Mouse (Mus musculus): ENCODE measurements at regions not wholly inside any gene's neighbourhood (a gene's known extent, or its start where the extent isn't known, plus 50 kb on each side); places are given as distances from the start of the nearest gene placed in this dataset.

DNA sequence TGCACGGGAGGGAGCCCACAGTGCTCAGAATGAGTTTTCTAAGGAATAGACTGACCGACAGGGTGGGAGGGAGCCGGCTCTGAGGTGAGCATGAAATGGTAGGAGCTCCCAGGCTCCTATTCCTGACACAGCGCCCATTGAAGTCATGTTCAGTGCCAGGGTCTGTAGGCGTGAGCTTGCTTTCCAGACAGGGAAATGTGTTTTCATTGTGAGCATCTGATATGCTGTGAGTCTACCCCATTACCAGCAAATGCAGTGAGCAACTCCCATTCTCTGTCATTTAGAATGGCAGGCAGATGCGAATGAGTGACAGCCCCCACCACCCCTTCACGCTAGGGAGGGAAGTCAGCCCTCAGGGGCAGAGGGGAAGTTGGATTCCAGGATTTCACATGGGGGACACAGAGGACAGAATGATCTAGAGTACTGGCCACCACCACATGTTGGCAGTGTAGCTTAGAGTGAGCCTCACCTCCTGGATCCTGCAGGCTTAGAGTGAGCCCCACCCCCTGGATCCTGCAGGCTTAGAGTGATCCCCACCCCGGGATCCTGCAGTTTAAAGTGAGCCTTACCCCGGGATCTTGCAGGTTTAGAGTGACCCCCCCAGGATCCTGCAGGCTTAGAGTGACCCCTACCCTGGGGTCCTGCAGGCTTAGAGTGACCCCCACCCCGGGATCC lies 283.2 kb upstream of the Eef2kmt start:
- no peak for DNase-seq (ENCODE audit: low spot score in 2 of 2)

GRCm38 (mm10) chr16:5537286-5538204 lies 281.8 kb upstream of the Eef2kmt start:
- DNase-seq (ENCODE audit: low spot score in 2 of 2) = no peak

DNA sequence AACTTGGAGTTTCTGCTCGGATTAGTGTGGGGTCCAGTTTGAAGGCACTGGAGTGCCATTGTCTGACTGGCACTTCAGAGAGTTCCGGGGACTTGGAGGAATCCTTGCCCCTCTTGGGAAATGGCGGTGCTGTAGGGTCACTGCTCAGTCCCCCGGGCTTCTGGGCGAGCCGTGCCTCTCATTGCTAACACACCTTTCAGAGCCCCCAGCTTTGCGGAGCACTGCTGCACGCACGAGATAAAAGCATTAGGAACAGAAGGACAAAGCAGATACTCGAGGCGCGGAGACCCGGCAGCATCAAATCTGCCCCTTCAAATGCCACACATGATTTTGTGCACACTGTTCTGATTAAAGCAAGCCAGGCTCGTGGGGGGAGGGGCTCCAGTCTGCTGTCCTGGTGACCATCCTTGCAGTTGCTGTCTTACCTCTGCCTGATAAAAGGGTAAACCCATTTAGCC lies 280.8 kb upstream of the Eef2kmt start:
- no peak for DNase-seq (ENCODE audit: low spot score in 2 of 2)

GRCm38 (mm10) chr16:5535414-5535813 lies 279.6 kb upstream of the Eef2kmt start:
- DNase-seq (ENCODE audit: low spot score in 2 of 2) = no peak

- no peak for DNase-seq (ENCODE audit: low spot score in 2 of 2)
These were observed 279.1 kb upstream of the Eef2kmt start for GRCm38 (mm10) chr16:5534862-5535261.

- DNase-seq (ENCODE audit: low spot score in 2 of 2) = no peak
These were observed 278.6 kb upstream of the Eef2kmt start for GRCm38 (mm10) chr16:5534385-5534784.

- no peak for DNase-seq (ENCODE audit: low spot score in 2 of 2)
These were observed 276.5 kb upstream of the Eef2kmt start for GRCm38 (mm10) chr16:5532281-5532680.

DNA sequence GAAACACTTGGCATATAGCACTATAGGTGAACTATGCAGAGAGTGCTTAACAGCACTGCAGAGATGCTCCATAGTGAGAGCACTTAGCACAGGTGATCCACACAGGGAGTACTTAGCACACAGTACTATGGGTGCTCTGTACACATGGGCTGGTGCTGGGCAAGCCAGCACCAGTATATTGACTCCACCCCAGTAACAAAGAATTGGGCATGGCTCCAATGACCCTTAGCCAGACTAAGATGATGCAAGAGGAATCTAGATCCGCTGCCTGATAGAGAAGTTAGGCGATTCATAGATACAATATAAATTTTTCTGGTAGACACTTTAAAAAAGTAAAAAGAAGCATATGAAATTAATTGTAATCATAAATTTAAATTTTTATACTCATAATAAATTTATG lies 274.0 kb upstream of the Eef2kmt start:
- no peak for DNase-seq (ENCODE audit: low spot score in 2 of 2)

DNA sequence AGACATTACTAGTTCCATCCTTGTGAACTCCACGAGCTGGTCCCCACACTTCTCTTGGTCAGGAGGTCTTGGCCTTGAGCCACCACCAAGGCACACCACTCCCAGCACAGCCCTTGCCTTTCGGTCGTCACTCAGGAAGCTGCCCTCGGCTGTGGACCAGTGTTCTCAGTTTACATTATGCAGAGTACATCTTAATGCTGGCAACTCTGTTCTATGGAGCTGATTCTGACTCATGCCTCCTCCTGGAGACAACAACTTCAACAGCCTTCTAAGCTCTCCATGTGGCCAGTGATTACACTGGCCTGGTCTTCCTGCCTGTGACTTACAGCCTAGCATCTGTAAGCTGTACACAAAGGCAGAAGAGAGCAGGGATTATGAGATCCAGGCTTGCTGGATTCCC lies 272.2 kb upstream of the Eef2kmt start:
- no peak for DNase-seq (ENCODE audit: low spot score in 2 of 2)

DNA sequence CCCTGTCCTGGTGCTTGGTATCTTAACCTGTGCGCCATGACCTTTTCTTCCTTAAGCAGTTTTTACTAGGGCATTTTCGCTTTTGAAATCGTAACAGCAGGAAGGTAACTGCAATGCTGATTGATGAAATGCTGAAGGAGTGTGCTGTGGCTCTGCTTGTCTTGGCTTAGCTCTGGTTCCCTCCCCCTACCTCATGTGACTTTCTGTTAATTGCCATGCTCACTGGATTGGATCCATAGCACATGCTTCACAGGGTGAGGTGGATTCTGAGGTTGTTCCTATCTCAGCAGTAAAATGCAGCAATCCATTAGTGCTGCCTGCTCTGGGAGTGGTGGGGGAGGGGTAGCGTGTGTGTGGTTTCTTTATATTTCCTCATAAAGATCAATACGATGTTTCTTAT lies 268.6 kb upstream of the Eef2kmt start:
- no peak for DNase-seq (ENCODE audit: low spot score in 2 of 2)

GRCm38 (mm10) chr16:5523402-5524021 lies 267.7 kb upstream of the Eef2kmt start:
- DNase-seq (ENCODE audit: low spot score in 2 of 2) = no peak

- no peak for DNase-seq (ENCODE audit: low spot score in 2 of 2)
These were observed 262.0 kb upstream of the Eef2kmt start for GRCm38 (mm10) chr16:5517746-5518145.

GRCm38 (mm10) chr16:5515867-5516266 lies 260.1 kb upstream of the Eef2kmt start:
- DNase-seq (ENCODE audit: low spot score in 2 of 2) = no peak

- DNase-seq (ENCODE audit: low spot score in 2 of 2) = peak in 1 of 2 experiments; percentile 8
These were observed 251.5 kb upstream of the Eef2kmt start for GRCm38 (mm10) chr16:5507261-5507660.

- DNase-seq (ENCODE audit: low spot score in 2 of 2) = no peak
These were observed 246.2 kb upstream of the Eef2kmt start for GRCm38 (mm10) chr16:5501961-5502360.

DNA sequence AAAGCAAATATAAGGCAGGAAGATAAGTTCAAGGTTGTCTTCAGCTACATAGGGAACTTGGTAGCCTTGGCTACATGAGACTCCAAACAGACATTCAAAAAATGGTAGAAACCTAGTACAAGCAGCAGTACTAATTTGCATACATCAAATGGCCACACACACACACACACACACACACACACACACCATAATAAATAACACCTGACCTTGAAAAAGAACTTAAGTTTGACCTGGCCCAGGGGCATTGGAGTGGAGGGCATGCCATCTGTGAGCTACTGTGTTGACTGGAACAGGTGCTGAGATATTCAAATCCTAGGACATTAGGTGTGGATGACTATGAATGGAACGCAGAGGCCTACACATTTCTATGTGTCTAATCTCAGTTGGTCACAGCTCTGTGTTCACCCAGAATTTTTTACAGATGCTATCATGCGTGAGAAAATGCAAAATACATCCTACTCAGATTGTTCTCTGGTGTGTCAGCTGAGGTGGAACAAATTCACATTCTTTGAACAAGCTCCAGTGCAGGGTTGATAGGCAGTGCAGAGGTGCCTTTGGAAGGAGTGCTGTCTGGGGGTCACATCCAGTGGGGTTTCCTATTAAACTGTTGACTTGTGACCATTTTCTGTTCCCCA lies 240.4 kb upstream of the Eef2kmt start:
- no peak for DNase-seq (ENCODE audit: low spot score in 2 of 2)

- no peak for DNase-seq (ENCODE audit: low spot score in 2 of 2)
These were observed 237.6 kb upstream of the Eef2kmt start for GRCm38 (mm10) chr16:5493352-5493751.

GRCm38 (mm10) chr16:5487259-5487658 lies 231.5 kb upstream of the Eef2kmt start:
- no peak for DNase-seq (ENCODE audit: low spot score in 2 of 2)

- no peak for DNase-seq (ENCODE audit: low spot score in 2 of 2)
These were observed 227.6 kb upstream of the Eef2kmt start for GRCm38 (mm10) chr16:5483337-5483736.

DNA sequence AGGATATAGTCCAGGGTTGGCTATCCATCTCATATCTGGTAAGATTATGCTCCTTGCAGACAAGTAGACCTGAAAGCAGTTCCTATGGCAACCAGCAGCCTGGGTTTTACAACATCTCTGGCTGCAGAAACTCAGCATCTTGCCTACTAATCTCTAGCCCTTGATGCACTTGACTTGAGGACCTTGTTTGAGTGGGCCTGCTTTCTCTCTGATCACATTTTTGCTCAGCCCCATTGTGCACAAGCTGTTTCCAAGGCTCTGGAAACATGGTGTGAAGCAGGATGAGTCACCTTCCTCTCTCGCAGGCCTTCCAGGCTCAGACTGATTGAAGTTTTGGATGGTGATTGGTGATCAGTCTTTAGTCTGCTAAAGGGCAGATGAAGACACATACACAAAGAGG lies 224.4 kb upstream of the Eef2kmt start:
- DNase-seq (ENCODE audit: low spot score in 2 of 2) = no peak

GRCm38 (mm10) chr16:5478970-5479369 lies 223.2 kb upstream of the Eef2kmt start:
- no peak for DNase-seq (ENCODE audit: low spot score in 2 of 2)

DNA sequence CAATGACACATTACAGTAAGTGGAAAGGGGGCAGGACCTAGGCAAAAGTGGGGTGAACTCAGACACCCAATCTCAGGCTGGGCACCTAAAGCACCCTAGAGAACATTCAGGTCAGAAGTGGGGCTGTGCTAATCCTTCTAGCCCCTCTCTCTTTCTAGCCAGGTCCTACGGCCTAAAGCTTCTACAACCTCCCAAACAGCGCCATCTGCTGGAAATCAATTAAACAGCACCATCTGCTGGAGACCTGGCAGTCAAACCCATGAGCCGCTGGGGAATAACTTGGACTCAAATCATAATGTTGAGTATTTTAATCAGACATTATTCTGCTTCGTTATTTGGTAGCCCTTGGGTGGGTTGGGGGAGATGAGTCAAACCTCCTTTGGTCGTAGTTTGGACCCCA lies 215.5 kb upstream of the Eef2kmt start:
- DNase-seq (ENCODE audit: low spot score in 2 of 2) = peak in 1 of 2 experiments; percentile 71

All from cerebellum, postnatal 4 days (tissue).